Mouse (Mus musculus) kidney, adult 8-10 months (tissue): ENCODE results near the gene Irf2.

Experiments used
- DNase-seq, 2 experiments: peaks; one replicate each; pipeline ENCODE4 v3.0.0; 2022

Gene Irf2

DNA sequence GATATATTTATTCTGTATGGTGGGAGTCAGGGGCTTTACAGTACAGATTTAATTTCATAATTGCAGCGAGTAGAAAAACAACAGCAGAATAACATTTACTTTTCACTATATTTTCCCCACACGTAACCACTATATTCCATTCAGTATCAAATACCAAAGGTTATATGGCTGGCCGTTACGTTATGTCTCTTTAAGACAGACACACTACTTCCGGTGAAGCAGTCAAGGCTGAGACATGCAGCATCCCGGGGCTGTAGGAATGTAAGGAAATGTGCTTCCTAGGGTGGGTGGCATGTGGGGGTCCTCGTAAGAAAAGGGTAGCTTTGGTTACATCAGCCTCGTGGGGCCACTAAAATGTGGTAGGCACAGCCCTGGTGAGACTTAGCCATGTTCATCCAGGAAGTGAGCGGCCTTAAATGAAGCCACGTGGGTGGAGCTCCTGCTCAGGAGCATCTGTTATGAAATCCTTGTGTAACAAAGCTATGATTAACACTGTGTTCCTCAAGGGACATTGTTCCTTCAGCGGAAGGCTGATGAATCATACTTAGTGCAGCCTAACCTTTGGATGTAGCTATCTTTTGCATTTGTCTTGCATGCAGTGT, 71.6 kb downstream of the Irf2 start:
- DNase-seq = no peak

DNA sequence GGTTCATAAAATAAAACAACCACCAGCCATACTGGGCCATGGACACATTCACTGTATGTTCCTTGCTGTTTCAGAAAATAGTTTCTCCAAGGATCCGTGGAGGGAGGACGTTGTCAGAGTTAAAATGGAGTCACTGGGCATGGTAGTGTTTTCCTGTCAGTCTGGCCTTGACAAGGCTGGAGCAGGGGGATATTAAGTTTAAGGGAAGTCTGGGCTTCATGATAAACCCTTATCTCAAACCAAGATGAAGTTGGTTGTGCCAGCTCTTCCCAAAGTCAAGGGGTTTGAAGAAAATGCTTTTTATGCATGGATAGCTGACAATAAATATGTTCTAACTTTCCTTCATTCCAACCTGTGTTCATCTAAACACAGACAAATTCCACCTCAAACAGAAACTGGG, 72.4 kb downstream of the Irf2 start:
- DNase-seq = no peak

DNA sequence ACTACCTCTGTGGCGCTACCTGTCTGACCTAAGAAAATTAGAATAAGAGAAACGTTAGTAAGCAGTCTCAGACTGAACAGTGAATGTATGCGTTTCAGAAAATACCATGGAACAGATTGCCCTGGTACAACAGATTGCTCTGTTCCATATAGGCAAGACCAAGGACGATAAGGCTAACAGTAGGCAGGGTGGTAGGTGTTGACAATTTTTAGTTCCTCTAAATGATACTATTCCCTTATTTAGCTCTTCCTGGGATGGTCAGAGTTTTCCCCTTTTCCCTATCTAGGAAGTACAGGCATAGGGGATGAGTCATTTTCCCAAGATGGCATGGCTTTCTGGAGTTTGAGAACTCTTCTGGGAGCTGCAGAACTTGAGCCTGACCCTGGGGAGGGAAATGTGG, 73.4 kb downstream of the Irf2 start:
- DNase-seq = no peak

DNA sequence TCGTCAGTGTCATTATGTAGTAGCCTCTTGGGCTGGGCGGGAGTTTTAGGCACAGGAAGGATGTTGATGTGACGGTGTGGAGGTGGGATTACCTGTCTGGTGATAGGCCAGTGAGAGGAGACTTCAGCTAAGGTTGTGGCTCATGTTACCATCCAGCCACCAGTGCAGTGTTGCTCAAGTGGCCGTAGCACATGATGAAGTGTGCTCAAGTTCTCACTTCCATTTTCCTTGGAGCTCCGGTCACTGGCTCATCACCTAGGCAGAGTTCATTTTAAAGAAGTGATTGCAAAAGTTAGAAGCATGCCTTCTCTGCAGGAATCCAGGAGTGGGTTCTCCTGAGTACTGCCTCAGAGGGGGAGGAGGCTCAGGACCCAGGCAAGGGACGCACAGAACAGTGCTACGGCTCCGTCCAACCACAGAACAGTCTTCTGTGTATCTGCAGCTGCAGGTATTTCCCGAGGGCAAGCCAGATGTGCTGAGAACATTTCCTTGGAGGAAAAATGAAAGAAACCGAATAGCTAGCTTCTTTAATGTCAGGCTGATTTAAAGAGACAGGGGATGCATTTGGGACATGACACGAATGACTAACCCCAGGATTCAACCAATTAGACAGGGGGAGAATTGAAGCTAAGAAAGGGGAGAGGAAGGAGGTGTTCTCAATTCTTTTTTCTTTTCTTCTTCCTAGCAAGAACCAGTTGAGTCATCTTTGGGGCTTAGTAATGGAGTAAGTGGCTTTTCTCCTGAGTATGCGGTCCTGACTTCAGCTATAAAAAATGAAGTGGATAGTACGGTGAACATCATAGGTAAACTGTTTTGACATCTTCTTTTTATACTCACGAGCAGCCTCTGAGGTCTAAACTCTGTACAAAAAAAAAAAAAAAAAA, 78.8 kb downstream of the Irf2 start:
- no peak for DNase-seq

DNA sequence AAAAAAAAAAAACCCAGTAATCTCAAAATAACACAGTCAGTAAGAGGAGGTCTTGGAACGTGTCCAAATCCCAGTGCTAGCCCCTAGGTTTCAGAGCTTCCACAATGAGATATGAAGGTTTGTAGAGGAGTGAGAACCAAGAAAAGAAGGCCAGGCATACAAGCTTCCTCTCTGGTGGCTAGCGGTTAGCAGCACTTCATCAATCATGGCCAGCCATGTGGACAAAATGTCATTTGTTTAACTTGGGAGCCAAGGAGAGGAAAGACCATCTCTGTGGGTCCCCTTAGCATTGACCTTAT, 79.4 kb downstream of the Irf2 start:
- no peak for DNase-seq

DNA sequence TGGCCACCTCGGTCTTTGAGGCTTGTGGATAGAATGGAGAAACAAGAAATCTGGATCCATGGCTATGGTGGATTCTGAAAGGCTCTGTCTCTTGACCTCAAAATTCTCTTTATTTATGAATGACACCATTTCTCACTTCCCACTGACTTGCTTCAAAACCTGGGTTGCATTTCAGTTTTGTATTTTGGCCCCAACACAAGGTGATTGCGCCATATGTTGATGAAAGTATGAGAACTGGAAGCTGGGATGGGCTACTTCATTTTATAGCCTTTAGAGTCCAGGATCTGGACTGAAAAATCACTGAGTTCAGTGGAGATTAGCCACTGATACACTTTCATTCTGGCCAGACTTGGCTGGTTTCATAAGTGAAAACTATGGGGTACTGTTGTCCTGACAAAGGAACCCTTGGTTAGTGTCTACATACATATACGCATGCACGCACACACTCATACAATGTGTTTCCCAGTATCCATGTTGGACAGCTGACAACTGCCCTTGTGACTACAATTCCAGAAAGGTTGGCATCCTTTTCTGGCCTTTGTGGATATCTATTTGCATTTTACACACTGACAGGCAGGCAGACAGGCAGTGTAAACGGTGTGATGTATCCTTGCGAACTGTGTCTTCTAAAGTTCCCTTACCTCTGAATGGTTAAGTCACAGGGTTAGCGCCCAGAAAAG, 89.3 kb downstream of the Irf2 start:
- DNase-seq = no peak

DNA sequence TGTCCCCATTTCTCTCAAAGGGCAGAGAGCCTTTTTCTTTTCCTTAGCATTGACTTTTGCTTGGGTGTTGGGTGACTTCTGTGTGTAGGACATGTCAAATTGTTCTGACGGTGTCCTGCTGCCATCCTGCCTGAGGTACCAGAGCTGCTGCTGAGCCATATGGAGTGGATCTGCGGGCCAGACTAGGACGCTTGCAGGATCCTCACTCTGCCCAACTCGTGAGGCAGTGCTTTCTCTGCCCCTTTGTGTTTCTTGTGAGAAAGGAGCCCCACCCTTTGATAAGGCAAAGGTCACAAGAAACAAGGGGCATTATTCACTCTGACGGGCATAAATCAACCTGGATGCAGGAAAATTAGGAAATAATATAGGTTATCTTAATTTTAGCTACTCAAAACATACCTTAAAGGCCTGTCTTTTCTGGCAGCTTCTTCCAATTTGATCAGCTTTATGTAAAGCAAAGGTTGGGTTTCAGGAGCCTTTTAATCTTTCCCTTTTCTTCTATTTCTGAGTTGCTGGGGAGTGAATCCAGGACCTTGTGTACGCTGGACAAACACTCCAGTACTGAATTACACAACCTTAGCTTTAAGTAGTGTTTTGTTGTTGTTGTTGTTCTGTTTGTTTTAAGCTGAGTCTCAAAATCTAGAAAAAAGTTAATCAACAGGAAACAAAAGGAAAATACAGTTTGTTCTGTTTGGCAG, 90.0 kb downstream of the Irf2 start:
- DNase-seq = no peak

DNA sequence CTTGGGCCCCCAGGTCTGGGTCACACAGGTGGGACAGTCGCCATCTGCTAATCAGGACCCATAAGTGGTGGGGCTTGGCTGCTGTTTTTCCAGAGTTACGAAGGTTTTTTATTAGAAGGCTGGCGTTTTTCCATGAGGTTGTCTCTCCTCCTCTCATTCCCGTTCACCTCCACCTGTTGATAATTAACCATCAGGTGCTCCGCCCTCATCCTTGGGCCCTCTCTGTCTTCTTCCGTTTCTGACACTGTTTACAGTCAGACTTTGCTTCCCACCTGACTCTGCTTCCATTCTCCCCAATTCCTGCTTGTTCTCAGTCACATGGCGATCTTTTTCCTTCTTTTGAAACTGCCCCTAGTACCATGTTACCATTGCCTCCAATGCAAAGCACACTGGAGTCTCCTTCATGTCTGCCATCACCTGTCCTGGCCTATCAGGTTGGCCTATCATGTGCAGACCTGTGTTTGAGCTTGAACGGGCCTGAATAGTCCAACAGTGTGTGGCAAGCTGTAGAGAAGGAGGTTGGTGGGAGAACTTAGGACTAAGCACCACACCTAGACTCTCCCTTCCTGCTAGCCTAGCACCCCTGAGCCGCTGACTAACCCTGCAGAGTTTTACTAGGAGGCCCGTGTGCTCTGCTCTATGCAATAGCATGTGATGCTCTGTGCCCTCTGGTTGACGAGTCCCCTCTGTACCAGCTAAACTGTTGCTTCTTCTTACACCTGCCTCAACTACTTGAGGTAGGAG, 90.8 kb downstream of the Irf2 start:
- DNase-seq = peak; percentile 89 to 91

DNA sequence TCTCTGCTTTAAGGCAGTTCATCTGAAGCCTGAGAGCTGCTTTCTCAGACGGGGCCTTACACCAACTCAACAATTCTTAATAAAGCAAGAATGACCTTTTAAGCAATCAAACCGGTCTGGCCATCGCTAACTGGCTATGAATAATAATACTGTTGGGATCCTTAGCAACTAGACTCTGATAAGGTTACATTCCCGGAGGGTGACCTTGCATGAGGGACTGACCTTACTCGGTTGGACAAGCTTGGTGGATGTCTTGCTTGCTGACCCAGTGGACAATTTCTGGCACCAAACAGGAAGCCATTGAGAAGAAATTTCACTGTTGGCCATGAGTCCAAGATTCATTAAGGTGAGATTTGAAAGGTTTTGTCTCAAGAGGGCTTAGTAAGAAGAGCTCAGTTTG, 92.4 kb downstream of the Irf2 start:
- peak; percentile 37 to 66 for DNase-seq

DNA sequence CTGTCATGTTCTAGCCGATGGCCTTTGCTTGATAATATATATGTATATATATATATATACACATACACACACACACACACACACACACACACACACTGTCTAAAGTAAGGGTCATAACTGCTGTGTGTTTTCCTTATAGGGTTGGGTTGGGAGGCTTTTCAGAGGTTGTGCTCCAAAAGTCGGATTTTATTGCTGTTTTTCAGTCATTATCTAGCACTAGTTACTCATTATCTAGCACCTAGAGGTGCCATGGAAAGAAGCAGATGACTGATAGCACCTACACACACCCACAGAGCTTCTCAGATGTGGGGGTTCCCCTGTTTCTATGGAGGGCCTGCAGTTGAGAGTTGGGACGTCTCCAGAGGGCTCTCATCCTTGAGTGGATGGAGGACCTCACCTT, 92.9 kb downstream of the Irf2 start:
- no peak for DNase-seq

DNA sequence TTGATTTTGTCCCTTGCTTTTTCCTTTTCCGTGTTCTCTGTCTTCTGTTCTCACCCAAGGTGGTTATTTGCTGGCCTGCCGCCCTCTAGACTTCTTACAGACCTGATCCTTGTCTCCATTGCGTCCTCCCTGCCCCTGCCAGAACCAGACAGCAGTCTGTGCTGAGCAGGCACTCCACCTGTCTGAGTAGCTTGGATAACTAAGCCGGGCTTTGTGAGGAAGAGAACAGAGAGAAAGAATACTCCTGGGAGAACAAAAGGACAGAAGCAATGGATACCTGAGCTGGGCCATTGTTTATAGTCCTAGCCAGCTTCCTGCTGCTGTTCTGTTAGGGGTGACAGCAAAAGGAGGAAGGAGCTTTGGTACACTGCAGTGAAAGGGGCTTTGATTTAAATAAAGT, 94.2 kb downstream of the Irf2 start:
- DNase-seq = no peak

DNA sequence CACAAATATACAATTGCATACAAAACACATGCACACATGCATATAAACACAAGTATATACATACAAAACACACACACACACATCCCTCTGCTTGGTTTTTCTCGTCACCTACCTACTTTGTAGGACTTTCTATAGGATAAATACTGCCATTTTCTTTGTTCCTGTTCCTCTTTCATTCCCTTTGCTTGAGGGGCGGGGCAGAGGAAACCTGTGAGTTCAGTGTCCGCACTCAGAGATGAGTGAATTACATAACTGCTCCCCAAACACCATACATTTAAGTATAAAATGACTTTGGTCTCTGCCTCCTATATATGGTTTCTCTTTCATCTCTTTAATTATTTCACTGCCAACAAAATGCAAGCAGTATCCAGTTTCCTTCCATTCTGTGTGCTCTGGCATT, 94.9 kb downstream of the Irf2 start:
- no peak for DNase-seq

DNA sequence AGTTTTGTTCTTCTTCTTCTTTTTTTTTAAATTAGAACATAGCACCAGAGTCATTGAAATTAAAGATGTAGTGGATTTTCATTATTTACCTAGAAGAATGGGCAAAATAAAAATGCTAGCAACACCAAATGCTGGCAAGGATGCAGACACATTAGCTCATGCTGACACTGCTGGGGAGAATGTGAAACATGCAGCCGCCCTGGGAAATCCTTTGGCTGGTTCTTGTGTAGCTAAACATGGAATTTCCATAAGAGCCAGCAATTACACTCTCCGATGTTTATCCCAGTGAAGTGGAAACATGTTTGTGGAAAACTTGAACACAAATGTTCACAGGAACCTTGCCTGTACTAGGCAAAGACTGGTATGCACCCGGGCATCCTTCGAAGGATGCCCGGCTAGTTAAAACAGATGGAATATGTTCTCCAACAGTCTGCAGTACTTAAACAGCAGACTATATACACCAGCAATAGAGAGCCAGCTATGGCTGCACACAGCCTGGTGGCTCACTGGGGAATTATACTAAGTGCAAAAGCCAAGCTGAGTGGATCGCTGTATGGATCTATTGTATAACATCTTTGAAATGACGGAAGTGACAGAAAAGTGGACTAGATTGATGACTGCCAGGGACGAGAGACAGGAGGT, 96.6 kb downstream of the Irf2 start:
- no peak for DNase-seq

DNA sequence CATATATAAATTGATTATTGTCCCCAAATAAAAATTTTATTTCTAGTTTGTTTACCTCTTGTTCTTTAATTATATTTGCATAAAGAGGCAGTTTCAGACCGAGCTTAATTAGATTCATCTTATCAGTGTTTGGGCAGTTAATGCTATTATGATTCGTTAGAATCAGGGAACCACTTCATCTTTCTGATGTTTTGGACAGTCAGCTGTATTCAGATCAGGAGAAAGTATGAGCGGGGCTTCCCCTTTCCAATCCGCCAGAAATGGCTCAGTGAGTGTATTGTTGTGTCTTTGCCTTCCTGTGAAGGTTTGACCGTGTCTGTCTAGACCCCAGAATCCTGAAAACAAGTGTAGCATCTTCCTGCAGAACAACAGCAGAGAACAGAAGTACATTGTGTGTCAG, 97.4 kb downstream of the Irf2 start:
- no peak for DNase-seq

DNA sequence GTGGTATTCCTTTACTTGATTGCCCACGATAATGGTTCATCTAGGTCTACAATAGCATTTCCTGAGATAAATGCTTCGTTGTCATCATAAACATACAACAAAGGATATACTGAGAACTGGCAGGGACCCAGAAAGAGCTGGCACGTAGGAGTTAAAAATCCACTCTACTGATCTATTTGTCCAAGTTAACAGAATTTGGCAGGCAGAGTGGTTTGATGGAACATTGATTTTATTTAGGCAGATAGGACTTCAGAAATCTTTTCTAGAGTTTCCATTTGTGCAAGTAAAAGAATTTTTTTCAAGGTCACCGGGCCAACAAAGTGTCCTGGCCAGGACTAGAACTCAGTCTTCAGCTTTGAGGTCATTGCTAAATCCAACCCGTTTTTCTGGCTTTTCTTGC, 98.5 kb downstream of the Irf2 start:
- no peak for DNase-seq

DNA sequence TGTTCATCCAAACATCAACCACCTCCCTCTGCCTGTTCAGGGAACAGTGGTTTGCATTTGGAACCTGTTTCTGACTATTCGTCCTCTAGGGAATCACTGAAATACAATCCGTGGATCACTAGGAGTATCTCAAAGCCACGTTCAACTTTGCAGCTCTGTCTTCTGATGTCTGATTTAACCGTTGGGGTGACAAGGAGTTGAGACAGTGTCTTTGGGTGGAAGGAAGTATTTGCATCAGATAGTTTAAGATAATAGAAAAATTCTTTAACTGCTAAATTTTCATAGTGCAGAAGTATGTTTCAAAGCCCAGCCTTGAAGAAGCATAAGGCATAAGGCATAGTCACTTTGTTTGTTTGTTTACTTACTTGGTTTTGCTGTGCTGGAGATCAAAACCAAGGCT, 100.9 kb downstream of the Irf2 start:
- no peak for DNase-seq

DNA sequence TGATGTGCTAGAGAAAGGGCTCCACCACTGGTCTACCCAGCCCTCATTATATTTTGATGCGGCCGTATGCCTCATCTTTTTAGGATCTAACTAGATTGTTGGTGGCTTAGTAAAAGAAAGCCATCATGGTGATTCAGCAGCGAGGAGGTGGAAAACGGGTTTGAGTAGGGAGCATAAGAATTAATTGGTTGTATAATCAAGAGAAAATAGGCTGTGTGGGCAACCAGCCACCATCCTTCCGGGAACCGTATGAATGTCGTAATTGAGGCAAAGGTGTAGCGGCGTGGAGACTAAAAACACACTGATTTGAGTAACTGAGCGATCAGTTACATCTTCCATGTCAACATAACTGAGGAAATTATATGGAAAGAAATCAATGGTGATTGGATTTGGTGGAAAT, 101.3 kb downstream of the Irf2 start:
- DNase-seq = no peak

DNA sequence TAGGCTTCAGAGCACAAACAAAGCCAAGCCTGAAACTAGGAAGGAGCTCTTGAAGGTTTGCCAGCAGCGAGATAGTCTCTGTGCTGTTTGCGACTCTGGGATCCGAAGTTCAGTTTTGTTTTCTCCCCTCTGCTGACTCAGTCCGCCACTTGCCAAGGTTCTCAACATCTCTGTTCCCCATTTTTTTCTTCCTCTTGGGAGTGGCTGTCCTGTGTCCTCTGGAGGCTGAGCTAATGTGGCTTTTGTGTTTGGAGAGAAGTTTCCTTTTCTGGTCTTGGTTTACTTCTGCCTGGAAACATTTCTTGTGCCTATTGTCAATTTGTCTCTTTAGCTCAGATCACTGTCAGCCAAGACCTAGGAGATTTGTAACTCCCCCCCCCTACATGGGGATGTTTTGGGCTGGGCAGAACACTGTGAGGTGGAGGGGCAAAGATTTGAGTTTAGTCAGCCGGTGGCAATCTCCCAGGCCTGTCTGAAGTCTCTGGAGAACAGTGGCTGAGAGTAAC, 103.2 kb downstream of the Irf2 start:
- peak; percentile 90 to 91 for DNase-seq

DNA sequence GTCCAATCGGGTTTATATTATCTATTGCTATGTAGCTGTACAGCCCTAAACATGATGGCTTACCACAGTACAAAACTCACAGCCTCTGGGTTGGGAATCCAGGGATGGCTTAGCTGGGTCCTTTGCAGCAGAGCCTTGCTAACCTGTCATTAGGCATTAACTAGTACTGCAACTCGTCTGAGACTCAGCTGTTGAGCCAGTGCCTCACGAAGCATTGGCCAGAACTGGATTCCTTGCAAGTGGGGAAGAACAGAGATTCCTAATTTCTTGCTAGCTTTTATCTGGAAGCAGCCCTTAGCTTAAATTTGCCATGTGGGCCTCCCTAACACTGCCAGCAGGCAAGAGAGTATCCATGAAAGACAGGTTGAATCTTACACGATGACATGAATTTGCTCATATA, 104.3 kb downstream of the Irf2 start:
- DNase-seq = no peak

DNA sequence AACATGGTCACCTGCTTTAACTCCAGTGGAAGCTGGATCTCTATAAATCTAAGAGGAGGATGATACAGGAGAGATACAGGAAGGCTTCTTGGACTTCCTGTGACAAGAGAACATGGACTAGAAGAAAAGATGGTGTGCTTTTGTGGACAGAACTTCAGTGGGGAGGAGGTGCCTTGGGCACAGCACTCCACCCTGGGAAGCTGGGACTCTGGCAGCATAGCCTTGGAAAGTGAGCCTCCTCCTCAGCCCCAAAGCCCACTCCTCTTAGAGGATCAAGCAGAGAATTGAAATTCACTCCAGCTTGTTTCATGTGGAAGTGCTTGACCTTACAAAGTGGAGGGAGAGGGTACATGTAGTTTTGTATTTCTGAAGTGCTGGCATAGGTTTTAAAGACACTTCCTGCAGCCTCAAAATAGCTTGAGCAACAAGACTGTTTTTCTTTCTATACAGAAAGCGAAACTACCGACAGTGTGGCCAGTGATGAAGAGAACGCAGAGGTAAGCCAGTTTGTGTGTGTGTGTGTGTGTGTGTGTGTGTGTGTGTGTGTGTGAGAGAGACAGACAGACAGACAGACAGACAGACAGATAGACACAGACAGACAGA, 104.9 kb downstream of the Irf2 start:
- no peak for DNase-seq

DNA sequence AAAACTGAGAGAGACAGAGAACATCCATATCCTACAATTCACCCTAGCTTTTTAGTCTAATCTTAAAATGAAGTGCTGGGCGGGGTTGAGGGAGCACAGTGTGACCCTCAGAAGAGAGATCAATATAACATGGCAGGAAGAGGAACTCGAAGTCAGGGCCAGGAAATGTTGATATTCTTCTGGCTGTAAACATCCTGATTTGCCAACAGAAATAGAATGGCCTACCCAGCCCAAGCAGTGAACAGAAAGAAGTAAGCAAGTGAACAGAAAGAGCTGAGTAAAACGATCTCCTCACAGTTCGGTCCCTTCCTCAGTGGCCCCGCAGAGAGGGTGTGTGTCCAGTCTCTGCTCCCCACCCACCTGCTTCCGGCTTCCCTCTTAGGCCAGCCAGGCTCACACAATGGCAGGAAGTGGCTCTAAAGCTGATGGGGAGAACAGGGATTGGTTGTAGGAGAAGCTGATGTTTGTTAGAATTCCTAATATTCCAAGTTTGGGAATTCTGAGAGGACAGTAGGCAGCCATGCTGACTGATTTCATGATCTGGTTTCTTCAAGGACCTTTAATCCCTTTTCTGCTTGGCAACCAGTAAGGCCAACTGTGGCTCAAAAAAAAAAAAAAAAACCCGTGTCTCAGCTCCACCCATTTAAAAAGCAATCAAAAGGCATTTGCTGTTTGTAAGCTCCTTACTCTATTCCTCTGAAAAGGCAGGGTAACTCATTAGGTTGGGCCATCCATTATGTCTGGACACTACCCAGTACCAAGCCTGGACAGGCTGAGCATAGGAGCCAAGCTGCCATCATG, 105.6 kb downstream of the Irf2 start:
- peak; percentile 54 to 62 for DNase-seq
